Mouse (Mus musculus): ENCODE data around the gene Lrg1. TPM values are rescaled to one million over a fixed set of nuclear protein-coding genes. Genes with fewer than 3 reads are reported as not detected.

The Lrg1 gene
- total and polyA plus RNA-seq, 3 experiments: not detected

DNA sequence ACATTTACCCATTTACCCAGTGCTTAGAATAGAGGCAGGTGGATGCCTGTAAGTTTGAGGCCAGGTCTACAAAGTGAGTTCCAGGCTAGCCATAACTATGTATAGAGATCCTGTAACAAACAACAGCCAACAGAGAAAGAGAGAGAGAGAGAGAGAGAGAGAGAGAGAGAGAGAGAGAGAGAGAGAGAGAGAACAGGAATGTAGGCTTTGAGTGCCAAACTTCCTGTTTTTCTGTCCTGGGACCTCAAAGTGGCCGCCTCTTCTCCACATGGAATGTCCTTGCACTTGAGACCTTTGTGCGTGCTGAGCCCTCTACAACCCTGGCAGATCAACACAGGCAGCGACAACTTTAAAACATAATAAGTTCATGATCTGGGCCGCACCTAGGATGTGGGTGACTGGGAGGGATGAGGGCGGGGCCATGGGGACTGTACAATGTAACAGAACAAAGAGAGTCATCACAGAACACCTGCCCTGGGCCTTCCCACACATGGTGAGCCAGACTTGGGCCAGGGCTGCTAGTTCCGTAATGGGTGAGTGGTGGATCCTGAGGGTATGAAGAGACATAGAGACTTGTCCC is 41.8 kb upstream of the Lrg1 start:
- Histone ChIP-seq H3K9me3 (replicated peaks) (no peaks in the 10 kb centered on the region), H3K36me3 (replicated peaks) (no peaks in the 10 kb centered on the region), H3K27me3 (ENCODE audit: insufficient read depth, low read length) (peaks cover 47% of the 10 kb centered on the region), H3K4me3 (ENCODE audit: low read depth, low read length) (no peak overlapping the region), H3K4me1 (ENCODE audit: insufficient read depth, low read depth, low read length) (peaks cover 40% of the 10 kb centered on the region)
- TF ChIP-seq CTCF (IDR thresholded peaks at IDR 0.05; ENCODE audit: low read depth, low read length) (no peak), GATA1 (IDR thresholded peaks at IDR 0.05; ENCODE audit: borderline replicate concordance, low read length) (no peak), GATA2 (IDR thresholded peaks at IDR 0.05; ENCODE audit: borderline replicate concordance, low read depth, low read length) (no peak), TAL1 (conservative IDR thresholded peaks at IDR 0.05; ENCODE audit: low read depth, low read length) (no peak), POLR2AphosphoS5 (IDR thresholded peaks at IDR 0.05; ENCODE audit: insufficient replicate concordance, low read depth, low read length) (no peak)
- ATAC-seq (ENCODE audit: extremely low read depth, insufficient number of reproducible peaks, low FRiP score, poor library complexity, severe bottlenecking) (no peak), DNase-seq (ENCODE audit: low spot score) (no peak)

DNA sequence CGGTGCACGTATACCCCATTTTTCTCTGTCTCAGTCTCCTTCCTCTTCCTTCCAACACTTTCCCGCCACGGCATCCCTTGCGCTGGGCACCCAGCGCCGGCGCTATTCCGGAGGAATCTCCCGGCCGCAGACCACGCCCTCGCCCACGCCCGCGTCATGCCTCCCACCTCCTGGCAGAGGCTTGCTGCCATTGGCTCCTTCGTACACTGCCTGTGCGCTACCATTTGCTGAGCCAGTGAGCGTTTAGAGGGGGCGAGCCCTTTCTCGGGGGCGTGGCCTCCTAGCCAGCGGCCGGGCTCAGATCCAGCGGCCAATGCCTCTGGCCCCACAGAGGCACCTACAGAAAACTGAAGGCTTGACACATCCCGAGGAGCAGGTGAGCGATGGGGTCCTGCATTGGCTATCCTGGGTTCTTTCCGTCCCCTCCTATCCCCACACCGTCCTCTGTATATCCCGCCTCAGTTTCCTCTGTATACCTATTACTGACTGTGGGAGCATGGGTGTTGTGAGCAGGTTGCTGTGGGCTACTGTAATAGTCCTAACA is 40.5 kb upstream of the Lrg1 start, which contains the start of gene Tnfaip8l1:
Gene Tnfaip8l1 (plus strand): TSS at position 247 of the 544 bp plus-strand sequence.
- H3K27me3 ChIP-seq (ENCODE audit: insufficient read depth, low read length): peaks cover 48% of the 10 kb centered on the region
- peak; percentile 100 for ATAC-seq (ENCODE audit: extremely low read depth, insufficient number of reproducible peaks, low FRiP score, poor library complexity, severe bottlenecking)
- DNase-seq (ENCODE audit: low spot score): peak; percentile 99
- peaks cover 43% of the 10 kb centered on the region for H3K4me1 ChIP-seq (ENCODE audit: insufficient read depth, low read depth, low read length)
- no peaks in the 10 kb centered on the region for H3K9me3 ChIP-seq (replicated peaks)
- H3K4me3 ChIP-seq (ENCODE audit: low read depth, low read length): peak within 1 kb of the TSS; percentile 69
- no peak for TF ChIP-seq POLR2AphosphoS5 (IDR thresholded peaks at IDR 0.05; ENCODE audit: insufficient replicate concordance, low read depth, low read length)
- TF ChIP-seq GATA2 (IDR thresholded peaks at IDR 0.05; ENCODE audit: borderline replicate concordance, low read depth, low read length): no peak
- no peak for TF ChIP-seq CTCF (IDR thresholded peaks at IDR 0.05; ENCODE audit: low read depth, low read length)
- no peak for TF ChIP-seq TAL1 (conservative IDR thresholded peaks at IDR 0.05; ENCODE audit: low read depth, low read length)
- no peak for TF ChIP-seq GATA1 (IDR thresholded peaks at IDR 0.05; ENCODE audit: borderline replicate concordance, low read length)
- no peaks in the 10 kb centered on the region for H3K36me3 ChIP-seq (replicated peaks)

DNA sequence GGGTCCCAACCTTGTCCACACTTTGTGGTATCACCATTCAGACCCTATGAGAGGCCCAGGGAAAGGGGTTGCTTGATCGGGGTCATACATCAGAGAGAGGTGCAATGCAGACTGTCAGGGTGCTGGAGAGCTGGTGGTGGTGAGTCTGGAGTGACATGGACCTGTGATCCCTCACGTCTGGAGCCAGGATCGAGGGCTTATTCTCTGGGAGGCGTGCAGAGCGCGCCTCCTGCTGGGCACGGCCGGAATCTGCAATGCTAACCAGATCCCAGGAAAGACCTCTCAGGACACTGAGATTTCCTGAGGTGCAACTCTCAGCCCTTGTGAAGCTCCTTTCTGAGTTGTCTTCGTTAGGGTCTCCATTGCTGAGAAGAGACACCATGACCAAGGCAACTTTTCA is 37.9 kb upstream of the Lrg1 start:
- H3K36me3 ChIP-seq (replicated peaks): no peaks in the 10 kb centered on the region
- DNase-seq (ENCODE audit: low spot score) (peak; percentile 65), ATAC-seq (ENCODE audit: extremely low read depth, insufficient number of reproducible peaks, low FRiP score, poor library complexity, severe bottlenecking) (no peak)
- peaks cover 37% of the 10 kb centered on the region for H3K4me1 ChIP-seq (ENCODE audit: insufficient read depth, low read depth, low read length)
- H3K9me3 ChIP-seq (replicated peaks): no peaks in the 10 kb centered on the region
- H3K27me3 ChIP-seq (ENCODE audit: insufficient read depth, low read length): peaks cover 61% of the 10 kb centered on the region
- no peak overlapping the region for H3K4me3 ChIP-seq (ENCODE audit: low read depth, low read length)
- TF ChIP-seq CTCF (IDR thresholded peaks at IDR 0.05; ENCODE audit: low read depth, low read length) (peak; percentile 79), POLR2AphosphoS5 (IDR thresholded peaks at IDR 0.05; ENCODE audit: insufficient replicate concordance, low read depth, low read length) (no peak)

DNA sequence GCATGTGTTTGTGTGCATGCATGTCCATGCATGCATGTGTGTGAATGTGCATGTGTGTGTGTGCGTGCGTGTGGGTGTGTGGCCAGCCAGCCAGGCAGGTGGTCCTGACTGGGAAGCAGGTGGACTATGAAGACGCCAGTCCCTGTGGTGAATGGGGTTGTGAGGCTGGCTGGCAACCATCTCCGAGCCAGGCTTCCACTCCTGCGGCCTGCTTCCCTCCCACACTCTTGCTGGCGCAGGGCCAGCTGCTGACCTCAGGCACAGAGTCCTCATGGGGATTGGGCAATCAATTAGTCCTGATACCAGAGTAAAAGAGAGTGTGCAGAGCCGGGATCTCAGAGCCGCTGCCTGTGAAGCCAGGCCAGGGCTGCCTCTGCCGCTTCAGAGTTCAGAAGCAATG is 31.8 kb upstream of the Lrg1 start:
- TF ChIP-seq GATA2 (IDR thresholded peaks at IDR 0.05; ENCODE audit: borderline replicate concordance, low read depth, low read length) (no peak), TAL1 (conservative IDR thresholded peaks at IDR 0.05; ENCODE audit: low read depth, low read length) (no peak), CTCF (IDR thresholded peaks at IDR 0.05; ENCODE audit: low read depth, low read length) (no peak), GATA1 (IDR thresholded peaks at IDR 0.05; ENCODE audit: borderline replicate concordance, low read length) (no peak), POLR2AphosphoS5 (IDR thresholded peaks at IDR 0.05; ENCODE audit: insufficient replicate concordance, low read depth, low read length) (no peak)
- peaks cover 81% of the 10 kb centered on the region for H3K27me3 ChIP-seq (ENCODE audit: insufficient read depth, low read length)
- H3K4me1 ChIP-seq (ENCODE audit: insufficient read depth, low read depth, low read length): peaks cover 5% of the 10 kb centered on the region; the same call in 1 of the 2 replicates
- H3K9me3 ChIP-seq (replicated peaks): no peaks in the 10 kb centered on the region
- no peaks in the 10 kb centered on the region for H3K36me3 ChIP-seq (replicated peaks)
- H3K4me3 ChIP-seq (ENCODE audit: low read depth, low read length): no peak overlapping the region
- DNase-seq (ENCODE audit: low spot score) (no peak), ATAC-seq (ENCODE audit: extremely low read depth, insufficient number of reproducible peaks, low FRiP score, poor library complexity, severe bottlenecking) (no peak)

DNA sequence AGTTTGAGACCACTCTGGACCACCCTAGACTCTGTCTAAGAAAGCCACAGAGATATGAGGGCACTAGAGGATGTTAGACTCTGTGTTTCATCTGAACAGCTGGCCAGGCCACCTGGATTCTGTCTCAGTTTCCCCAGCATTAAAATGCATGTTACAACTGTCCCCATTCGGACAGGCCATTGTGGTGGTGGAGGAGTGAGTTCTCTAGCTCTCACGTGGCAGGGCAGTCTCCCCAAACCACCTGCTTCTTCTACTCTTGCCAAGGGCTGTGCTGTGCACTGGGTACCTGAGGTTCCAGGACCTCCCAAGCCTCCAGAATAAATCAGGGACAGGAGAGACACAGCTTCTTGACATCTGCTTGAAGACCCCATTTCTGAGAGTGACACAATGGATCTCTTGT is 28.1 kb upstream of the Lrg1 start:
- no peak for DNase-seq (ENCODE audit: low spot score)
- H3K36me3 ChIP-seq (replicated peaks): no peaks in the 10 kb centered on the region
- H3K27me3 ChIP-seq (ENCODE audit: insufficient read depth, low read length): peaks cover 79% of the 10 kb centered on the region
- no peak overlapping the region for H3K4me3 ChIP-seq (ENCODE audit: low read depth, low read length)
- H3K4me1 ChIP-seq (ENCODE audit: insufficient read depth, low read depth, low read length): no peaks in the 10 kb centered on the region
- no peak for TF ChIP-seq GATA2 (IDR thresholded peaks at IDR 0.05; ENCODE audit: borderline replicate concordance, low read depth, low read length)
- no peak for TF ChIP-seq GATA1 (IDR thresholded peaks at IDR 0.05; ENCODE audit: borderline replicate concordance, low read length)
- TF ChIP-seq CTCF (IDR thresholded peaks at IDR 0.05; ENCODE audit: low read depth, low read length): no peak
- TF ChIP-seq POLR2AphosphoS5 (IDR thresholded peaks at IDR 0.05; ENCODE audit: insufficient replicate concordance, low read depth, low read length): no peak
- TF ChIP-seq TAL1 (conservative IDR thresholded peaks at IDR 0.05; ENCODE audit: low read depth, low read length): no peak
- H3K9me3 ChIP-seq (replicated peaks): no peaks in the 10 kb centered on the region
- ATAC-seq (ENCODE audit: extremely low read depth, insufficient number of reproducible peaks, low FRiP score, poor library complexity, severe bottlenecking): no peak

DNA sequence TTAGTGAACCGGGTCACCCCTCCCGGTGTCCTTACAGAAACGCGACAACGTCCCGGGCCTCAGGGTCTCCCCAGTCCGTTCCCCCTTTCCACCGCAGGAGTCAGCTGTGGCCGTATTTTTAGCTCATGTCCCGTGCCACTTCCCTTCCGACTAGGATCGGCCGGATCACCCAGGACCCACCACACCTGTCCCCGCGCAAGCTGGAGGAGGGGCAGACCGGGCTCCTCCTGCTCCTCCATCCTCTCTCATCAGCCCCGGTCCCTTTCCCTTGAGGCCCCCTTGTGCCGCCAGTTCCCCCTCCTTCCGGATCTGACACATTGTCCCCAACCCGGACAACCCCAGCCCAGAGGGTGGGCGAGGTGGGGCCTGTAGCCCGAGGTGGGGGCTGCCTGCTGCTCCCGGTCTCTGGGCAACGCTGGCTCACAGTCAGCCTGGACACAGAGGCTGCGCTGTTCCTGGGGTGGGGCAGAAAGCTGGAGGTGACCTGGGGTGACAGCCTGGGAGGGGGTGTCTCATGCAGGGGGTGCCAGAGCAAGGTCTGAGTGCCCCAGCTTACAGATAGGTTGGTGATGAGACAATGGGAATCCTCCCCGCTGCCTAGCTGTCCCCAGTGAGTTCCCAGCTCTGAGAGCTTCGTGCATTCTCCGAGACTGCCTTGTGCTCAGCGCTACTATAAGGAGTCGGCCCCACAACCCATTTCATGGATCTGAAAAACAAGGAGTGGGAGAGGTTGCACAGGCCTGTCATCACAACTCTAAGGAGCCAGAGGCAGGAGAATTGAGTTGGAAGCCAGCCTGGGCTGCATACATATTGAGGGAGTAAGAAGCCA is 27.2 kb upstream of the Lrg1 start:
- no peak for DNase-seq (ENCODE audit: low spot score)
- Histone ChIP-seq H3K9me3 (replicated peaks) (no peaks in the 10 kb centered on the region), H3K4me1 (ENCODE audit: insufficient read depth, low read depth, low read length) (no peaks in the 10 kb centered on the region), H3K4me3 (ENCODE audit: low read depth, low read length) (no peak overlapping the region), H3K36me3 (replicated peaks) (no peaks in the 10 kb centered on the region), H3K27me3 (ENCODE audit: insufficient read depth, low read length) (peaks cover 77% of the 10 kb centered on the region)
- no peak for ATAC-seq (ENCODE audit: extremely low read depth, insufficient number of reproducible peaks, low FRiP score, poor library complexity, severe bottlenecking)
- TF ChIP-seq CTCF (IDR thresholded peaks at IDR 0.05; ENCODE audit: low read depth, low read length) (no peak), GATA2 (IDR thresholded peaks at IDR 0.05; ENCODE audit: borderline replicate concordance, low read depth, low read length) (no peak), TAL1 (conservative IDR thresholded peaks at IDR 0.05; ENCODE audit: low read depth, low read length) (no peak), POLR2AphosphoS5 (IDR thresholded peaks at IDR 0.05; ENCODE audit: insufficient replicate concordance, low read depth, low read length) (no peak), GATA1 (IDR thresholded peaks at IDR 0.05; ENCODE audit: borderline replicate concordance, low read length) (no peak)
